Mouse (Mus musculus): ENCODE data around the gene Gpr101.

The Gpr101 gene

DNA sequence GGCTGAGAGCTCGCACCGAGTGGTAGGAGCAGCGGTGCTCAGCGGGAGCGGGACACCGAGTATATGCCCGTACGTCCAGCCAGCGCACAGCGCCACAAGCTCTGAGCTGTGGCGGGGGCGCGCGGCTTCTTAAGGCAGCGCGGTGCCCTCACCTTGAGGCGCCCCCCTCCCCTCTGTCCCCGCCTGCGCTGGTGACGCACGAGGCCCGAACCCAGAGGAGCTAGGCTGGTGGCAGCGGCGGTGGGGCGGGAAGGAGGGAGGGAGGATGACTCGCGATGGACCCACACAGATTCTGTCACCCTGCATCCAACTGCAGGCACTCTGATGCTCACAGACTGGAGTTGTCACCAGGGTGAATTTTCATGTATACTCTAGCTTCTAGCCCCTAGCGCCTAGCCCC lies at the start of gene Gpr101:
Gene Gpr101, minus strand, starts transcription at position 124 of the 400 bp plus-strand sequence.
- no peak for DNase-seq

DNA sequence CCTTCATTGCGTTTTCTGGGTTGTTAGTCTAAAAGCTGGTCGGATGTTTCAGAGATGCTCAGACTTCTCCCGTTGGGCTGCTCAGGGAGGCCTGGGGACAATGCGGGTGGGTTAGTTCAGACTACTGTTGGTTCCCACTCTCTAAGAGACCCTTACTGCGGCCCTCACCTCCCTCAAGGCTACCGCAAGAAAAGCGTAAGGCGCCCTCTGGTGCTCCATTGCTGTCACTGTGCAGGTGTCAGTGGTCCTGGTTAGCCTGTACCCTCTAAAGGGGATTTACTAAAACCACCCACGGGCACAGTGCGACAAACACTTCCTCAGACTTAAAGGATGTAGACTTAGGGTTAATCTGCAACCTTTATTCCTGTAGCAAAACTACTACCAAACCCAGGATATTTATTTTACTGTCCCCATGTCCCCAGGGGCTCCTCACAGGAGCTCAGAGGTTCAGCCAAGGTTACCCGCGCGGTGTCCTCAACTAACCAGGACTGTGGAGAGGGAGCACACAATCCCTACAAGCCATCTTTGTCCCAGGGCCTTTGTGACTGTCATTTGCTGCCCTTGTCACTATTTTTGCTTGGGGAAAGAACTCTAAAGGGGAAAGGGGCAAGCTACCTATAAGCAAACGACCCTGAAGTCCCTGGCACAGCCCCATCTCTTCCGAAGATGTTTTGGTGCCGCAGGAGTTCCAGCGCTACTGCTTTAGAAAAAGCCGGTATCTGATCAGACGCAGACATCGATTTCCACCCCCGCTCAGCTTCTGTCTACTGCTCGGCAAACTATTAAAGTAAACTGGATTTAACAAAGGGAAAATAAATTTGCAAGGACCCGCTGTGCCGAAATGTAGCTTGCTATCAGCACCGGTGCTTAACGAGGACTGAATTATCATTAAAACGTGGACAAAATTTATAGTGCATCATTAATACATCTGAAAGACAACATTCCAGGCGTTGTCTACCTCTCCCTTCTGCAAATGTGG lies 17.8 kb upstream of the Gpr101 start:
- DNase-seq, result no peak

DNA sequence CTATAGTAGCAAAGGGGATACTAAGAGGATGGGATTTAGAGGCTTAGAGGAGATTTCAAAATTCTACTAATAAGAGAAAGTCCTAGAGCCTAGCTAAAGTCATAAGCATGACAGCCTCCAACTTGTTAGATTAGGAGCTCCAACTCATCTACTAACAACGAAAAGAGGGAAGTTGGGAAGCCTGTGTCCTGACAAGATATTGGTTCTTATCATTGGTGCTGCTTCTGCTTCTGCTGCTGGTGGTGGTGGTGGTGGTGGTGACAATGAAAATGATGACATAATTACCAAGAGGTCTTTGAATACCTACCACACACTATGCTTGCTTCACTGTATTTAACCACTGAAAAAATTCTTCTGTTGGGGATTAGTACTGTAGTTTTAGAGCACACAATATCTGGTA lies 2.7 kb upstream of the Gpr101 start:
- no peak for DNase-seq
